Mouse (Mus musculus): Measurements from ENCODE around the gene Klhl12. TPM values are rescaled to one million over a fixed set of nuclear protein-coding genes. Genes with fewer than 3 reads are reported as not detected.
A peak's percentile ranks its signal among the peaks of the same experiment; 100 is the strongest.
"Not testable (repeated sequence)": the region's sequence is repeated elsewhere in the genome, so short reads cannot be mapped to it uniquely, and the experiment has no call there.

Klhl12 gene
- polyA plus RNA-seq, 1 experiment = 30.3 TPM

DNA sequence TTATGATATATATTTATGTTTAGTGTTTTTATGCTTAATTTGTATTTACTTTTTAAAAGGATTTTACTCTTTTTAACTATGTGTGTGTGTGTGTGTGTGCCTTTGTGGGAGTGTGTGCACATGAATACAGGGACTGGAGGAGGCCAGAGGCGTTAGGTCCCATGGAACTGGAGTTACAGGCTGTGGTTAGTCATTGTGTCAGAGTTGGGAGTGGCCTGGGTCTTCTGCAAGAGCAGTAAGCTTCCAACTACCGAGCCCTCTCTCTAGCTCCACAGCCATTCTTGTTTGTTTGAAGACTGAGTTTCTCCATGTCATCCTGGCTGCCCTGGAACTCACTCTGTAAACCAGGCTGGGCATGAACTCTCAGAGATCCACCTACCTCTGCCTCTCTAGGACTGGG is 67.0 kb downstream of the Klhl12 start:
- Histone ChIP-seq H3K27ac (ENCODE audit: control insufficient read depth, insufficient read depth, low read depth, low read length) (no peak overlapping the region), H3K4me1 (ENCODE audit: control insufficient read depth, insufficient read depth, low read length) (no peaks in the 10 kb centered on the region; the same call in none of the 2 replicates), H3K27me3 (ENCODE audit: control insufficient read depth, insufficient read depth, low read length) (no peaks in the 10 kb centered on the region), H3K4me3 (ENCODE audit: control insufficient read depth, low read depth, low read length) (no peak overlapping the region), H3K36me3 (ENCODE audit: control insufficient read depth, insufficient read depth, low read length) (no peaks in the 10 kb centered on the region)
- TF ChIP-seq POLR2A (IDR thresholded peaks at IDR 0.05; ENCODE audit: control insufficient read depth, low read depth, low read length) = no peak
- no peak for TF ChIP-seq CTCF (IDR thresholded peaks at IDR 0.05; ENCODE audit: control insufficient read depth, insufficient read depth, insufficient replicate concordance, low read depth, low read length)

DNA sequence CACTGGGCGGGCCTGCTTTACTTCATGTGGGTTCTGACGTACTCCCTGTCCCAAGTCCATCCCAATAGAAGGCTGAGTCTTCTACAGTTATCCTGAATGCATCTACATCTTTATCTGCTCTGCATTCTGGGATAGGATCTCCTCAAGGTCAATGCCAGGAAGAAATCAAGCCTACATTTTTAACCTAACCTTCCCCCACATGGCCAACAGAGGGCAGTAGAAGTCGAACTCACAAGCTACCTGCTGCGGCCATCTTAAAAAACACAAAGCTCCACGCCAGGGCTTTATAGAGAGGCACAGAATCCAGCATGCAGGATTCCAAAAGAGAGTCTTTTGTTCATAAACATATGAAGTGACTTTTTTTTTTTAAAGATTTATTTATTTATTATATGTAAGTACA is 69.1 kb downstream of the Klhl12 start:
- TF ChIP-seq POLR2A (IDR thresholded peaks at IDR 0.05; ENCODE audit: control insufficient read depth, low read depth, low read length) = no peak
- TF ChIP-seq CTCF (IDR thresholded peaks at IDR 0.05; ENCODE audit: control insufficient read depth, insufficient read depth, insufficient replicate concordance, low read depth, low read length) = peak; percentile 16; the same call in 1 of the 2 replicates
- Histone ChIP-seq H3K4me1 (ENCODE audit: control insufficient read depth, insufficient read depth, low read length) (no peaks in the 10 kb centered on the region), H3K27ac (ENCODE audit: control insufficient read depth, insufficient read depth, low read depth, low read length) (no peak overlapping the region), H3K4me3 (ENCODE audit: control insufficient read depth, low read depth, low read length) (no peak overlapping the region), H3K27me3 (ENCODE audit: control insufficient read depth, insufficient read depth, low read length) (no peaks in the 10 kb centered on the region), H3K36me3 (ENCODE audit: control insufficient read depth, insufficient read depth, low read length) (no peaks in the 10 kb centered on the region)

DNA sequence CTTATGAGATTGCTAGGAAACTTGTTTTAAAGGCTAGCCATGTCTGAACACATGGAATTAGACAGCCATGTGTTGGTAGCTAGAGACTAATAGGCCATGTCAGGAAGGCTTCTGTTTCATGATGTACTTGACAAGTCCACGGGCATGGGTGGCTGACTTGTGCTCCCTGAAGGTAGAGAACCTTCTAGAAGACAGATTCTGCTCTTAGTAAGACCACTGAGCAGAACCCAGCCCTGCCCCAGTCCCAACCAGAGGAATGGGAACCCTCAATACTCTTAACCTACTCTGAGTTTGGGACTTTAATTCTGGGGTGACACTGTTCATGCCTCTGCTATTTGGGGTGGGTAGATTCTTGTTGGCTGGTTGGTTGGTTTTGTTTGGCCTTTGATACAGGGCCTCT is 69.7 kb downstream of the Klhl12 start:
- no peaks in the 10 kb centered on the region for H3K4me1 ChIP-seq (ENCODE audit: control insufficient read depth, insufficient read depth, low read length)
- no peak overlapping the region for H3K27ac ChIP-seq (ENCODE audit: control insufficient read depth, insufficient read depth, low read depth, low read length)
- H3K4me3 ChIP-seq (ENCODE audit: control insufficient read depth, low read depth, low read length) = no peak overlapping the region
- H3K27me3 ChIP-seq (ENCODE audit: control insufficient read depth, insufficient read depth, low read length) = no peaks in the 10 kb centered on the region
- no peaks in the 10 kb centered on the region for H3K36me3 ChIP-seq (ENCODE audit: control insufficient read depth, insufficient read depth, low read length)
- TF ChIP-seq CTCF (IDR thresholded peaks at IDR 0.05; ENCODE audit: control insufficient read depth, insufficient read depth, insufficient replicate concordance, low read depth, low read length) (no peak), POLR2A (IDR thresholded peaks at IDR 0.05; ENCODE audit: control insufficient read depth, low read depth, low read length) (no peak)

- no peak overlapping the region for H3K27ac ChIP-seq (ENCODE audit: control insufficient read depth, insufficient read depth, low read depth, low read length)
- H3K4me1 ChIP-seq (ENCODE audit: control insufficient read depth, insufficient read depth, low read length) = no peaks in the 10 kb centered on the region
- no peaks in the 10 kb centered on the region for H3K36me3 ChIP-seq (ENCODE audit: control insufficient read depth, insufficient read depth, low read length)
- H3K4me3 ChIP-seq (ENCODE audit: control insufficient read depth, low read depth, low read length) = no peak overlapping the region
- no peaks in the 10 kb centered on the region for H3K27me3 ChIP-seq (ENCODE audit: control insufficient read depth, insufficient read depth, low read length)
- no peak for TF ChIP-seq CTCF (IDR thresholded peaks at IDR 0.05; ENCODE audit: control insufficient read depth, insufficient read depth, insufficient replicate concordance, low read depth, low read length)
- TF ChIP-seq POLR2A (IDR thresholded peaks at IDR 0.05; ENCODE audit: control insufficient read depth, low read depth, low read length) = no peak
Observed at GRCm38 (mm10) chr1:134526752-134527151, 71.4 kb downstream of the Klhl12 start.

- H3K27me3 ChIP-seq (ENCODE audit: control insufficient read depth, insufficient read depth, low read length) = no peaks in the 10 kb centered on the region
- H3K4me3 ChIP-seq (ENCODE audit: control insufficient read depth, low read depth, low read length) = no peak overlapping the region
- no peak for TF ChIP-seq CTCF (IDR thresholded peaks at IDR 0.05; ENCODE audit: control insufficient read depth, insufficient read depth, insufficient replicate concordance, low read depth, low read length)
- TF ChIP-seq POLR2A (IDR thresholded peaks at IDR 0.05; ENCODE audit: control insufficient read depth, low read depth, low read length) = no peak
- H3K4me1 ChIP-seq (ENCODE audit: control insufficient read depth, insufficient read depth, low read length) = no peaks in the 10 kb centered on the region
- no peaks in the 10 kb centered on the region for H3K36me3 ChIP-seq (ENCODE audit: control insufficient read depth, insufficient read depth, low read length)
- no peak overlapping the region for H3K27ac ChIP-seq (ENCODE audit: control insufficient read depth, insufficient read depth, low read depth, low read length)
Observed at GRCm38 (mm10) chr1:134530618-134531017, 75.3 kb downstream of the Klhl12 start.

DNA sequence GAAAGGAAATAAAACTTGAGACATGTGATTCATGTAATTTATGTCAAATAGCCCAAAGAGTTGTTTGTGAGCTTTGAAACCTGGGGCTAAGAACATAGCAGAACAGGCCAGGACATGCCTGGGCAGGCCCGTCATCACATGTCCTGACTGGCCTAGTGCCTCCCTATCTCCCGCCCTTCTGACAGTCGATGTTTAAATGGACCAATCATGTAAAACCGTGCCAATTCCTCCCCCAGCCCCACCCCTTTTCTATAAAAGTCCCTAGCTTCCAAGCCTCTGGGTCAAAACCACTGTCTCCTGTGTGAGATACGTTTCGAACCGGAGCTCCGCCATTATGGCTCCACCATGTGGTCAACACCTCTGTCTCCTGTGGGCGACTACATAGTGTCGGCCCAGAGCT is 78.4 kb downstream of the Klhl12 start:
- not testable (repeated sequence) for H3K4me1 ChIP-seq (ENCODE audit: control insufficient read depth, insufficient read depth, low read length); H3K36me3 ChIP-seq (ENCODE audit: control insufficient read depth, insufficient read depth, low read length); H3K27ac ChIP-seq (ENCODE audit: control insufficient read depth, insufficient read depth, low read depth, low read length); H3K27me3 ChIP-seq (ENCODE audit: control insufficient read depth, insufficient read depth, low read length)
- H3K4me3 ChIP-seq (ENCODE audit: control insufficient read depth, low read depth, low read length) = peak overlapping the region; percentile 75; the same call in 1 of the 2 replicates

- Histone ChIP-seq H3K4me1 (ENCODE audit: control insufficient read depth, insufficient read depth, low read length) (no peaks in the 10 kb centered on the region), H3K27ac (ENCODE audit: control insufficient read depth, insufficient read depth, low read depth, low read length) (no peak overlapping the region), H3K4me3 (ENCODE audit: control insufficient read depth, low read depth, low read length) (peak overlapping the region; percentile 44; the same call in 1 of the 2 replicates), H3K27me3 (ENCODE audit: control insufficient read depth, insufficient read depth, low read length) (no peaks in the 10 kb centered on the region), H3K36me3 (ENCODE audit: control insufficient read depth, insufficient read depth, low read length) (no peaks in the 10 kb centered on the region)
- TF ChIP-seq CTCF (IDR thresholded peaks at IDR 0.05; ENCODE audit: control insufficient read depth, insufficient read depth, insufficient replicate concordance, low read depth, low read length) = no peak
- no peak for TF ChIP-seq POLR2A (IDR thresholded peaks at IDR 0.05; ENCODE audit: control insufficient read depth, low read depth, low read length)
Observed at GRCm38 (mm10) chr1:134535054-134535453, 79.7 kb downstream of the Klhl12 start.

GRCm38 (mm10) chr1:134535513-134535912 is 80.2 kb downstream of the Klhl12 start:
- no peaks in the 10 kb centered on the region for H3K4me1 ChIP-seq (ENCODE audit: control insufficient read depth, insufficient read depth, low read length)
- no peak for TF ChIP-seq POLR2A (IDR thresholded peaks at IDR 0.05; ENCODE audit: control insufficient read depth, low read depth, low read length)
- TF ChIP-seq CTCF (IDR thresholded peaks at IDR 0.05; ENCODE audit: control insufficient read depth, insufficient read depth, insufficient replicate concordance, low read depth, low read length) = no peak
- H3K27me3 ChIP-seq (ENCODE audit: control insufficient read depth, insufficient read depth, low read length) = no peaks in the 10 kb centered on the region
- H3K36me3 ChIP-seq (ENCODE audit: control insufficient read depth, insufficient read depth, low read length) = no peaks in the 10 kb centered on the region
- H3K27ac ChIP-seq (ENCODE audit: control insufficient read depth, insufficient read depth, low read depth, low read length) = no peak overlapping the region
- peak overlapping the region; percentile 44; the same call in 1 of the 2 replicates for H3K4me3 ChIP-seq (ENCODE audit: control insufficient read depth, low read depth, low read length)

All from testis, adult 2 months (tissue).